Mouse (Mus musculus): ENCODE data around the gene Abca4.

GRCm38 (mm10) chr3:122203675-122204329 lies 159.6 kb downstream of the Abca4 start:
- TF ChIP-seq POLR2A (IDR thresholded peaks at IDR 0.05; ENCODE audit: insufficient read length, low read depth) (no peak), MYOG (IDR thresholded peaks at IDR 0.05; ENCODE audit: control insufficient read depth in 1 of 3, insufficient read depth in 1 of 3, insufficient read length in 2 of 3, low read depth in 2 of 3) (no peak), CEBPB (IDR thresholded peaks at IDR 0.05; ENCODE audit: insufficient read depth, poor library complexity, severe bottlenecking) (no peak), USF1 (IDR thresholded peaks at IDR 0.05; ENCODE audit: low read depth) (no peak)

Data from myocyte (in vitro differentiated cells).